Mouse (Mus musculus) spleen, adult 2 months (tissue): ENCODE results near the gene Asb15.

ENCODE experiments used
- CTCF ChIP-seq: fragments of 200-500 bp; IDR thresholded peaks from 2 replicates; pipeline ENCODE4 v1.5.1; 2011; ENCODE audit warnings: mild to moderate bottlenecking, inconsistent platforms; ENCODE audit not compliant: insufficient read depth, insufficient read length, insufficient replicate concordance; ENCODE audit errors: extremely low read depth
- POLR2A ChIP-seq: fragments of 200-500 bp; IDR thresholded peaks from 2 replicates; pipeline ENCODE4 v1.6.1; 2011; ENCODE audit warnings: low read depth, low read length, inconsistent platforms

GRCm38 (mm10) chr6:24554427-24555086 lies 26.6 kb downstream of the Asb15 start:
- TF ChIP-seq CTCF (no peak), POLR2A (no peak)
